Mouse (Mus musculus) kidney, postnatal 0 days (tissue): ENCODE measurements around the gene Acsf3. TPM values are rescaled to one million over a fixed set of nuclear protein-coding genes. Genes with fewer than 3 reads are reported as not detected.

ENCODE experiments used
- ATAC-seq: fragments of 200-750 bp; cut with Nextera tagmentation; replicated peaks from 2 replicates; pipeline ENCODE4 v1.8.0; 2017; ENCODE audit warnings: low read depth, moderate number of reproducible peaks, moderate TSS enrichment, moderate library complexity; ENCODE audit not compliant: low FRiP score
- DNase-seq: peaks from one replicate; pipeline ENCODE4 v3.0.0-alpha.2; 2016; ENCODE audit warnings: low spot score
- H3K27ac ChIP-seq: fragments of 300-500 bp; sonication (generic); 2 replicates; pipeline ENCODE4 v1.5.1; 2014; ENCODE audit warnings: mild to moderate bottlenecking
- H3K27me3 ChIP-seq: fragments of 300-500 bp; sonication (generic); 2 replicates; pipeline ENCODE4 v1.6.1; 2014; ENCODE audit warnings: low read length, mixed read lengths; ENCODE audit not compliant: insufficient read depth
- H3K36me3 ChIP-seq: fragments of 300-500 bp; sonication (generic); 2 replicates; pipeline ENCODE4 v1.6.1; 2014; ENCODE audit warnings: low read length, mixed read lengths; ENCODE audit not compliant: insufficient read depth
- H3K4me1 ChIP-seq: fragments of 300-500 bp; sonication (generic); replicated peaks from 2 replicates; pipeline ENCODE4 v1.6.1; 2014; ENCODE audit warnings: antibody characterized with exemption, low read length, mixed read lengths; ENCODE audit not compliant: insufficient read depth
- H3K4me2 ChIP-seq: fragments of 300-500 bp; sonication (generic); 2 replicates; pipeline ENCODE4 v1.6.1; 2014; ENCODE audit warnings: mild to moderate bottlenecking, low read length, moderate library complexity, mixed read lengths
- H3K4me3 ChIP-seq: fragments of 300-500 bp; sonication (generic); replicated peaks from 2 replicates; pipeline ENCODE4 v1.5.1; 2014; ENCODE audit warnings: low read depth, low read length
- H3K9ac ChIP-seq: fragments of 300-500 bp; sonication (generic); 2 replicates; pipeline ENCODE4 v1.6.1; 2014; ENCODE audit warnings: low read depth, low read length
- H3K9me3 ChIP-seq: fragments of 300-500 bp; sonication (generic); replicated peaks from 2 replicates; pipeline ENCODE4 v1.6.1; 2016; ENCODE audit warnings: low read length, inconsistent platforms, mixed read lengths
- CTCF ChIP-seq: IDR thresholded peaks from 2 replicates; pipeline ENCODE4 v1.5.1; 2016; ENCODE audit warnings: antibody characterized with exemption, low read depth, mild to moderate bottlenecking, moderate library complexity
- WGBS: fragments of 180-500 bp; shearing (Covaris S2); extraction: QIAGEN DNeasy Blood & Tissue Kit; methylation state at CpG from one replicate; pipeline ENCODE4 v1.1.7; 2014; 5-methylcytosine and 5-hydroxymethylcytosine counted together
- polyA plus RNA-seq: library from polyadenylated mRNA; unstranded; fragments of >200 nt; fragmentation: Nextera tagmentation; extraction: Ambion mirVana; gene quantifications from 2 replicates; pipeline ENCODE4 v1.2.1, GENCODE M21; 2015

Gene Acsf3
- polyA plus RNA-seq, 1 experiment from 2014 or later = 21.4 TPM

DNA sequence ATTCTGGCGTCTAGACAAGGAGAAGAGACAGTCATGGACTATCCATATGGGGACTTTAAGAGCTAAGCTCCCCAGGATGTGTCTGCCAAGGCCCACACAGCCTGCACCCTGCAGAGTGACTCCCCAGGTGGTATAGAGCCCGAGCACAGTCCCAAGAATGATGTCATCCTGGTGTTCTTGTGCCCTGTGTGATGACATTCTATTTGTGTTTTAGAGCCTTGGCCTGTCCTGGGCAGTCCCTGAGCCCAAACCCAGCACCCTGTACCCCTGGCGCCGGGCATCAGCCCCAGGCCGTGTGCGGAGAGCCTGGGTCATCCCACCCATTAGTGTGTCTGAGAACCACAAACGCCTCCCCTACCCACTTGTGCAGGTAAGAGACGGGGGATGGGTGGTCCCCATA is 81.0 kb downstream of the Acsf3 start:
- no peak overlapping the region for H3K9ac ChIP-seq
- no peaks in the 10 kb centered on the region for H3K4me1 ChIP-seq
- no peak overlapping the region for H3K4me3 ChIP-seq
- no peaks in the 10 kb centered on the region for H3K27me3 ChIP-seq
- no peak overlapping the region for H3K4me2 ChIP-seq
- WGBS = 78% methylated on average over 8 of the region's 8 CpGs
- no peaks in the 10 kb centered on the region for H3K36me3 ChIP-seq
- DNase-seq = no peak
- no peak for TF ChIP-seq CTCF
- H3K27ac ChIP-seq = no peak overlapping the region
- H3K9me3 ChIP-seq = no peaks in the 10 kb centered on the region
- ATAC-seq = no peak

- Histone ChIP-seq H3K4me2 (no peak overlapping the region), H3K27me3 (no peaks in the 10 kb centered on the region), H3K9me3 (no peaks in the 10 kb centered on the region), H3K4me3 (no peak overlapping the region), H3K27ac (no peak overlapping the region), H3K9ac (no peak overlapping the region), H3K36me3 (no peaks in the 10 kb centered on the region), H3K4me1 (no peaks in the 10 kb centered on the region)
- 50% methylated on average over 13 of the region's 13 CpGs for WGBS
- no peak for ATAC-seq
- TF ChIP-seq CTCF = no peak
- DNase-seq = no peak
Measured at GRCm38 (mm10) chr8:122859843-122860242, 84.6 kb downstream of the Acsf3 start.

GRCm38 (mm10) chr8:122864719-122865129 is 89.4 kb downstream of the Acsf3 start:
- ATAC-seq (no peak), DNase-seq (no peak)
- Histone ChIP-seq H3K27ac (no peak overlapping the region), H3K36me3 (no peaks in the 10 kb centered on the region), H3K9me3 (no peaks in the 10 kb centered on the region), H3K4me2 (peak overlapping the region; percentile 25), H3K4me1 (no peaks in the 10 kb centered on the region), H3K27me3 (no peaks in the 10 kb centered on the region), H3K9ac (no peak overlapping the region), H3K4me3 (no peak overlapping the region)
- no peak for TF ChIP-seq CTCF
- 66% methylated on average over 26 of the region's 26 CpGs for WGBS

GRCm38 (mm10) chr8:122865441-122865840 is 90.2 kb downstream of the Acsf3 start:
- Histone ChIP-seq H3K27ac (no peak overlapping the region), H3K4me3 (no peak overlapping the region), H3K36me3 (no peaks in the 10 kb centered on the region), H3K9ac (no peak overlapping the region), H3K4me1 (no peaks in the 10 kb centered on the region), H3K9me3 (no peaks in the 10 kb centered on the region), H3K4me2 (peak overlapping the region; percentile 25; the same call in 1 of the 2 replicates), H3K27me3 (no peaks in the 10 kb centered on the region)
- DNase-seq = peak; percentile 39
- ATAC-seq = no peak
- peak; percentile 55 for TF ChIP-seq CTCF
- WGBS = 62% methylated on average over 10 of the region's 10 CpGs

GRCm38 (mm10) chr8:122866231-122866630 is 90.9 kb downstream of the Acsf3 start:
- H3K36me3 ChIP-seq = no peaks in the 10 kb centered on the region
- no peaks in the 10 kb centered on the region for H3K9me3 ChIP-seq
- H3K27ac ChIP-seq = no peak overlapping the region
- no peaks in the 10 kb centered on the region for H3K27me3 ChIP-seq
- no peak overlapping the region for H3K4me2 ChIP-seq
- no peak overlapping the region for H3K4me3 ChIP-seq
- WGBS = 82% methylated on average over 8 of the region's 8 CpGs
- H3K4me1 ChIP-seq = no peaks in the 10 kb centered on the region
- DNase-seq = no peak
- no peak for TF ChIP-seq CTCF
- no peak overlapping the region for H3K9ac ChIP-seq
- no peak for ATAC-seq

Other genes starting within 250 kb of the Acsf3 start
- 12.5 and 14.9 TPM in 2 replicates for gene Piezo1, start 224.2 kb upstream of the Acsf3 start, polyA plus RNA-seq
- gene Cdt1, start 207.5 kb upstream of the Acsf3 start, polyA plus RNA-seq = 21.2 and 24.7 TPM in 2 replicates
- 354 and 392 TPM in 2 replicates for gene Aprt, start 198.6 kb upstream of the Acsf3 start, polyA plus RNA-seq
- 19.4 and 23.3 TPM in 2 replicates for gene Galns, start 164.0 kb upstream of the Acsf3 start, polyA plus RNA-seq
- gene Trappc2l, start 163.8 kb upstream of the Acsf3 start, polyA plus RNA-seq = 64.5 and 73.3 TPM in 2 replicates
- 0.15 and 0.22 TPM in 2 replicates for gene Pabpn1l, start 152.7 kb upstream of the Acsf3 start, polyA plus RNA-seq
- gene Cbfa2t3, start 76.4 kb upstream of the Acsf3 start, polyA plus RNA-seq = 3.6 and 4.4 TPM in 2 replicates
- 0.37 and 0.69 TPM in 2 replicates for gene Cdh15, start 72.5 kb downstream of the Acsf3 start, polyA plus RNA-seq